Mouse (Mus musculus) lung, postnatal 0 days (tissue): ENCODE measurements around the gene Atp6v1e2.

Source experiments
- CTCF ChIP-seq: IDR thresholded peaks from 2 replicates; pipeline ENCODE4 v1.5.1; 2016; ENCODE audit warnings: antibody characterized with exemption, mild to moderate bottlenecking
- EP300 ChIP-seq: IDR thresholded peaks from 2 replicates; pipeline ENCODE4 v1.6.1; 2016; ENCODE audit warnings: antibody characterized with exemption, mild to moderate bottlenecking, control low read depth

GRCm38 (mm10) chr17:86948801-86949200 lies 1.1 kb upstream of the Atp6v1e2 start:
- TF ChIP-seq EP300: no peak
- TF ChIP-seq CTCF: no peak
